Mouse (Mus musculus) cerebellum, postnatal 36 days (tissue): Measurements from ENCODE around the gene Cs.

Experiments
- DNase-seq, 2 experiments: peaks; one replicate each; pipeline ENCODE4 v3.0.0; 2021 to 2022; ENCODE audit warnings: mixed read lengths in 2 of 2

Gene Cs

DNA sequence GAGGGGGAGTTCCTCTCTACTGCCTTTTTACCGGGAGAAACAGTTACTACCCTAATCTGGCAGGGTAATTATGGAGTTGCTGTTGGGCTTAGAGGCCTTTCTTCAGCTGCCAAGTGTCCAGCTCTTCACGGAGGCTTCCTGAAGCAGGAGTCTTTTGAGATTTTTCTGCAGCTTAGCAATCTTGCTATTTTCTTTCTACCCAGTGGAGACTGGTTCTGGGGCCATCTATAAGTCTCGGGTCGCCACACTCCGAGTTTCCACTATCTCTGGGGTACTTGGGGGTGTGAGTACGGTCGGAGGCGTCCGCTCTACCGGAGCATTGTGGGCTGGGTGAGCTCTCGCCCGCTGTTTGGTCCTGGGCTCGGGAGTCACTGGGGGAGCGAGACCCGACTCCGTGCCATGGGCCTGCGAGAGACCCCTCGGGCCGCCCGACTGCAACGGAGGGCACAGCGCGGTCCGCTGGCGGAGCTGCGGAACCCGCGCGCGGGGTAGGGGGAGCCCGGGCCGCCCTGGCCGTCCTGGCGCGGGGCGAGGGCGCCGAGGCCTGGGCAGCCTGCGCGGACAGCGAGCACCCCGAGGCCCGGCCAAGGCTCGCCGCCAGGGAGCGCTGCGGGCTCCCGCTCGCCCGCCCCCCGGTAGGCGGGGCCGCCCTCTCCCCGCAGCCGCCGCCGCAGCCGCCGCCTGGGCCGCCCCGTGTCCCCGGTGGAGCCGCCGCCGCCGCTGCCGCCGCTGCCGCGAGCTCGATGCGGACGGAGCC lies 39.1 kb downstream of the Cs start, which contains the start of gene Ankrd52:
Gene Ankrd52, plus strand, starts transcription at position 661 of the 757 bp plus-strand sequence.
- DNase-seq = peak; percentile 82 to 90

DNA sequence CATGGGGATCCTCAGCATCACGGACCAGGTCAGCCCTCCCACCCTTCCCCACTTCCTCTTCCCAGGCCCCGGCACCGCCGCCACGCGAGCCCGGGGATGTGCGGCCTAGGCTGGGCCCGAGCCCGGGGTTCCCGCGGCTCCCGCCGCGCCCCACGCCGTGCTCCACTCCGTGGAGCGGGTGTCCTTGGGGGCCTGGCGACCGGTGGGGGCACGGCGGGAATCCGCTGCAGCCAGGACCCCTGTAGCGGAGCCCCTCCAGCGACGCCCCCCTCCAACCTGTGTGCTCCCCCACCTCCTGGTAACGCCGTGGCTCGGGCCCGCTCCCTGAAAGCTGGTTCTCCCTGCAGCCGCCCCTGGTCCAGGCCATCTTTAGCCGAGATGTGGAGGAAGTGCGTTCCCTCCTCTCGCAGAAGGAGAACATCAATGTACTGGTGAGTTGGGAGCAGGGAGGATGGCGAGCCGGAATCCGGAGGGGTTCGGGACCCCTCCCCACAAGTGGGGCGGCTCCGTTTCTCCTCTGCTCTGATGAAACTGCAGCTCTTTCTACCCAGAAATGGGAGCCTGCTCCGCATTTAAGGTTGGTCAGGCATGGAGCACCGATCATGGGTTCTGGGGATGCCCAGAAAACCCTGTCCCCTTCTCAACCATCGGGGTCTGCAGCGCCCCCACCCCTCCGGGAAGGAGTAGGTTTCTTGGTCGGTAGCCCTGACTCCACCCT lies 39.8 kb downstream of the Cs start:
- no peak for DNase-seq

DNA sequence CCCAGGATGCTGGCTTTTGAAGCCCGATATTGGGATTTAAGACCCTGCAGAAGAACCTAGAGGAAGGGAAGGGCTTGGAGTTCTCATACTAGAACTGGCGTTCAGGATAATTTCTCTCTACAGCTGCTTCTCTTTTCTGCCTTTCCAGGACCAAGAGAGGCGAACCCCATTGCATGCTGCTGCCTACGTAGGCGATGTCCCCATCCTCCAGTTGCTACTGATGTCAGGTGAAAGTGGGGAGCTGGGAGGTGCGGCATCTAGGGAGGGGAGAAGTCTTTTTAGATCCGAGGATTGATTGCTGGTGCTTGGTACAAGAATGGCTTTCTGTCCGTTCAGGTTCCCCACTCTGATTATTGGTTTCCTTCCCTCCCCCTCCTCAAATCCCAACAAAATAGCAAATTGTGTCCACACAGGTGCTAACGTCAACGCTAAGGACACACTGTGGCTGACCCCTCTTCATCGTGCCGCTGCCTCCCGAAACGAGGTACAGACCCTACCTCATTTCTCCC lies 40.5 kb downstream of the Cs start:
- no peak for DNase-seq

DNA sequence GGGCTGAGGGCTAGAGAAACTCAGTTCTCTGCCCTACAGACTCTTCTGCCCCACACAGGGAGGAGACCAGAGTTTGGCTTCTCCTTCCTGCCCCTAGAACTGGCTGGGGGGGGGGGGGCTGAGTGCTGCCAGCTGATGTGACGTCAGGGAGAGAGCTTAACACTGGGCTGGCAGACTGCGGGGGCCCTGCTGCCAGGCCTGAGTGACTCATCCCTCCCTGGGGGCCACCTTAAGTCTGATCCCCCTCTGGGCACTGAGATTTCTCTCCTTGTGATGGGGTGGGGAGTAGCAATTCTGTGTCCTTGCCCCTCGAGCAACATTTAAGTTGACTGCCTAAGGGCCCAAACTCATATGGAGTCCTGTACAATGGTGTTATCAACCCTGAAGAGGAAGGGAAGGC lies 40.9 kb downstream of the Cs start:
- DNase-seq = no peak

DNA sequence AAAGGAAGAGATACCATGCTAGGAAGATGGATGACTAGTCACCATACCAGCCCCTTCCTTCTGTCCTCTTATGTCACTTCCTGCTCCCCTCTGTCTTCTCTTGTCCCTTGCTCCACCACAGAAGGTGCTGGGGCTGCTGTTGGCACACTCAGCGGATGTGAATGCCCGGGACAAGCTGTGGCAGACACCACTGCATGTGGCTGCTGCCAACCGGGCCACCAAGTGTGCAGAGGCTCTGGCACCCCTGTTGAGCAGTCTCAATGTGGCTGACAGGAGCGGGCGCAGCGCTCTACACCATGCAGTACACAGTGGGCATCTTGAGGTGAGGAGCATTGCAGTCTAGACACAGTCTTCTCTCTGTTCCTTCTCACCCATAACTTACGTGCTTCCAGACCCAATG lies 41.7 kb downstream of the Cs start:
- DNase-seq = no peak

DNA sequence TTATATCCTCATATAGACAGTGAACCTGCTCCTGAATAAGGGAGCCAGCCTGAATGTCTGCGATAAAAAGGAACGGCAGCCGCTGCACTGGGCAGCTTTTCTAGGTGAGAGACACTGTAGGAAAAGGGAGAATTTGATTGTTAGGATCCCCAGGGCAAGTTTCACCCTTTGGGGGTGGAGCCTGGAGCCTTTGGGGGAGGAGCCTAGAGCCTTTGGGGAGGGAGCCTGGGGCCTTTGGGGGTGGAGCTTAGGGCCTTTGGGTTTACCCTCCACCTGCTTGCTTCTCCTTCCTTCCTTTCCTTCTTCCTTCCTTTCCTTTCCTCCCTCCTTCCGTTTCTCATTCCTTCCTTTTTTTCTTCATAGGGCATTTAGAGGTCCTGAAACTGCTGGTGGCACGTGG lies 43.0 kb downstream of the Cs start:
- DNase-seq = no peak

DNA sequence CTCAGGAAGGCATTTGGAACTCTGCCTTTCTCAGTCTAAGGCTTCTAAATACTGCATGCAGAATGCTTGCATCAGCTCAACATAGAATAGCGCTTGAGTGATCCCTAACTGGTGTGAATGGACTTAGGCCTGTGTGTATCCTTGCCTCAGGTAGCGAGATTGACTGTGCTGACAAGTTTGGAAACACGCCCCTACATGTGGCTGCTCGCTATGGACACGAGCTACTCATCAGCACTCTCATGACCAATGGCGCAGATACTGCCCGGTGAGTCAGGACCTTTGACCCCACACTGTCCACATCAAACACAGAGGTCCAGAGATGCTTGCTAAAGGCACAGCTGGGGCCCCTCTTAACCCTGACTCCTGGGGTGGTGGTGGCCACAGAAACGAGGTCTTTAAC lies 44.9 kb downstream of the Cs start:
- DNase-seq = no peak

DNA sequence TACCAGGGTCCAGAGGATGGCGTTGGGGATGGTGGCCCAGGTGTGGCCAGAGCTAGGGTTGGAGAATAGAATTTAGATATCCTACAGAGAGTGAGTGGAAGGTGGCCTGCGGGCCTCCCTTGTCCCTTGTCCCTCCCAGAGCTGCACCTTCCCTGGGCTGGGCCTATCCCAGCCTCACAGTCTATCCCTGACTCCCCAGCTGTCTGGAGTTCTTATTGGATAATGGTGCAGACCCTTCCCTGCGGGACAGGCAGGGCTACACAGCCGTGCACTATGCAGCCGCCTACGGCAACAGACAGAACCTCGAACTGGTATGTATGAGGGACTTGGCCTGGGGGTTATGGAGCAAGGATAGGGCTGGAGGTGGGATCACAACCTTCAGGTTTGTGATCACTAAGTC lies 48.4 kb downstream of the Cs start:
- DNase-seq = no peak

DNA sequence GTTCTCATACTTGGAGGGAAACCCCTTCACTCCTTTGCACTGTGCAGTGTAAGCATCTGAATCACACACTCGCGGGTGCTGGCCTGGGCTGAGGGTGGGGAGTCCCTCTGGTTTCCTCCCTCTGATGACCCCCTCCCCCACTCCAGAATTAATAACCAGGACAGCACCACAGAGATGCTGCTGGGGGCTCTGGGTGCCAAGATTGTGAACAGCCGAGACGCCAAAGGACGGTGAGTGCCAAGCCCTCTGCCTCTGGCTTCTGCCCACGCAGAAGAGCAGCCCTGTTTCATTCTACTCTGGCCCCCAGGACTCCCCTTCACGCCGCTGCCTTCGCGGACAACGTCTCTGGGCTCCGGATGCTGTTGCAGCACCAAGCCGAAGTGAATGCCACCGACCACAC lies 51.4 kb downstream of the Cs start:
- no peak for DNase-seq

DNA sequence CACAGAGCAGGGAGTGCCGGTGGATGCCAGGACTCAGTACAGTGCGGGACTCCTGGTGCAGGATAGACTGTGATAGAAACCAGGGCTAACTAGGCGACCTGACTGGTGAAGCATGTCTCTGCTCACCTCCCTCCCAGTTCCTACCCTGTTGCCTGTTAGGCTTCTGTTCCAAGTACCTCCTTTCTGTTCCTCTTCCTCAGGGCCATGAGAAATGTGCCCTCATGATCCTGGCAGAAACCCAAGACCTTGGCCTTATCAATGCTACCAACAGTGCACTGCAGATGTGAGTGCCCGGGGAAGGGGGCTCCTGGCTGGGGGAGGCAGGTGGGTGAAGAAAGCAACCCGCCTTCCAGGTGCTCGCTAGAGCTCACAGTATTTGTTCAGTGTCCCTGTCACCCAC lies 52.0 kb downstream of the Cs start:
- DNase-seq = no peak

DNA sequence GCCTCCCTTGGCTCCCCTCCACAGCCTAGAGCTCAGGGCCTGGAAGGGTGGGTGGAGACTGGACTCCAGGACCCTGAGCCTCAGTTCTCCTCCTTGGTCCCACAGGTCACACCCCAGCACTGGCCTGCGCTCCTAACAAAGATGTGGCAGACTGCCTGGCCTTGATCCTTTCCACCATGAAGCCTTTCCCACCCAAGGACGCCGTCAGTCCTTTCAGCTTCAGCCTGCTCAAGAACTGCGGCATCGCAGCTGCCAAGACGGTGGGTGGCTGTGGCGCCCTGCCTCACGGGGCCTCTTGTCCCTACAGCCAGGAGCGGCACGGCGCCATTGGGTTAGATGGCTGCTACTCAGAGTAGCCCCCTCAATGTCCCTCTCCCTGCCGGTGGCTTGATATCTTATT lies 52.8 kb downstream of the Cs start:
- DNase-seq = no peak

DNA sequence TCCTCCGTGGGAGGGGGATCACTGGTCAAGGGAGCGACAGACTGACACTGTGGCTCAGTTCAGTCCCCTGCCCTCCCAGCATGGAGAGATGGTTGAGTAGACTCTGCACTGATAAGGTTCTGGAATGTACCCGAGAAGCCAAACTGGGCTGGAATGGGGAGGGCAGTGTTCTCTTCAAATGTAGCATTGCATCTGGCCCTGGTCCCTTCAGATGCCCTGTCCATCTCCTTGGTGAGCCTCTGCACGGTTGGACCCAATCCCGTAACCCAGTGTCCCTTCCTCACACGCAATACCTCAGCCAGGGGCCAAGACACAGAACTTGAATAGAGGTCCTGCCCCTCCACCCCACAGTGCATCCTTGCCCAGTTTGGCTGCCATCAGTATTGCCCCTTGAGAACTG lies 54.3 kb downstream of the Cs start:
- no peak for DNase-seq

DNA sequence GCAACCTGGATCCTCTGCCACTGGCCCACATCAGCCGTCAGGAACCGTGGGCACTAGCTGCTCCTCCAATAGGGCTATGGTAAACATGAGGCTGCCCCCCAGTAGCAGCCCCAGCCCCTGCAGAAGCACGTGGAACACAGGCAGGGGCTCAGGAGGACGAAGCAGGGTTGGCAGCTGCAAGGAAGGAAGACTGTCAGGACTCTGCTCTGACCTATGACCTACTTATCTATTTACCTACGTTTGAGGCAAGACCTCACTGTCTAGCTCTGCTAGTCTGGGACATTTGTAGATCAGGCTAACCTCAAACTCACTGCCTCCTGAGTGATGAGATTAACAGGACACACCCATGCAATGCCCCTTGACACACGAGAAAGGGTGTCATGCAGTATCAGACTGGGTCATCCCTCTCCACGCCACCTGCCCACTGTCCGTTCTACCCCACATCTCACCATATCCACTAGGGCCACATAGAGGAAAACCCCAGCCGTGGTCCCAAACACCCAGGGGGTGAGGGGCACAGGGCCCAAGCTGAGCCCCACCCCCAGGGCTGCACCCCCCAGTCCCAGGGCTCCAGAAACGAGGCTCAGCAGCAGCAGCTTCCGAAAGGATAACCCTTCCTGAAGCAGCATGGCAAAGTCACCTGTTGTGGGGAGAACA lies 58.6 kb downstream of the Cs start:
- DNase-seq = no peak

DNA sequence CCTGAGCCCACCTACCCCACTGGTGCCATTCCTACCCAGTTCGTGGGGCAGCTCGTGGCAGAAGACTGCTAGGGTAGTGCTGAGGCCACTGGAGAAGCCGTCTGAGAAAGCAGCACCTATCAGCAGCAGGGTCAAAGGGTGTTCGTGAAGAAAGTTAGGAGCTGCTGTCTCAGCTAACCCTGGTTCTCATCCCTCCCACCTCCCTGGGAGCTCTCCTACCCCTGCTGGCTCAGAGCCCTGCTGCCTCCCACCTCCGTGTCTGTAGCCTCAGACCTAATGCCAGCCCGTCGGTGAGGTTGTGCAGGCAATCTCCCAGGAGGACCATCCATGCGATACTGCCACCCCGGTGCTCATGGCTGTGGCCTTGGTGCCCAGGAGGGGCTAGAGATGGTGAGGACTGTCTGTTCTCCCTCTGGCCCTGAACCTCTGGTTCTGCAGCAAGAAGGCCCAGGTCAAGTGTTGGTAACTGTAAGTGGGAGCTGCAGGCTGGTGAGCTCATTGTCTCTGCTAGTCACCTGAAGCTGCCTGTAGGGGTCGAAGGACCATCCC lies 59.3 kb downstream of the Cs start:
- no peak for DNase-seq

DNA sequence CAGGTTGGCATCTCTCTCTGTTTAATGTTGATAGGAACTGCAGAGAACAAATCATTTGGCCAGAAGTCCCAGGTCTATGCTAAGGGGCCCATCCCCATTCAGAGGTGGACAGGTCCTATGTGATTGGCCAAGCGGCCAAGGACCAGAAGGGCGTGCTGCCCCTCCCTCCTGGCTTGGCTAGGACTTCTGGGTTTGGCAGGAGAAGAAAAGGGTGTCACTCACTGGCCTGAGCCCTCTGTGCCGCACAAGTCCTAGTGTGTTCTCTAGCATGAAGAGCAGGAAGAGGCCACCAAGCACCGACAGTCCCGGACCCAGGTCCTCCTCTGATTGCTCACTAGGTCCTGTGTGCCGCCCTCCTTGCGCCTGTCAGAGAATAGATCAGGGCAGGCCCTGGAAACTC lies 59.9 kb downstream of the Cs start:
- peak; percentile 56 to 64 for DNase-seq

DNA sequence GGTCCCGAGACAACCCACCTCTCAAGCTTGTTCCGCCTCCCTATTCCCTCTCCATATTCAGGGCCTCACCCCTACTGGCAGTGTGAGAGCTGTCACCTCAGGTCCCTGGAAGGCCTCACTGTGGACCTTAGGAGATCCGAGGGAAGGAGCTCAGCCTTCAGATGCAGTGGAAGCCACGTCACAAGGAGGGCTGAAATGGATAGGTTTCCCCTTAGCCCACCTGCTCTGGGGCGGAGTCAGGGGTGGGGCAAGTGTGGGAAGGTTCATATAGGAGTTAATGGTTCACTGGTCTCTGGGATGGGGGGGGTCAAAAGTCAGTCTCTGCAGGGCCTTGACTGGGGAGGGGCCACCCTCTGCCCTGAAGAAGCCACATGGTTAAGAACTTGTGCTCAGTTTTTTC lies 62.8 kb downstream of the Cs start:
- no peak for DNase-seq

DNA sequence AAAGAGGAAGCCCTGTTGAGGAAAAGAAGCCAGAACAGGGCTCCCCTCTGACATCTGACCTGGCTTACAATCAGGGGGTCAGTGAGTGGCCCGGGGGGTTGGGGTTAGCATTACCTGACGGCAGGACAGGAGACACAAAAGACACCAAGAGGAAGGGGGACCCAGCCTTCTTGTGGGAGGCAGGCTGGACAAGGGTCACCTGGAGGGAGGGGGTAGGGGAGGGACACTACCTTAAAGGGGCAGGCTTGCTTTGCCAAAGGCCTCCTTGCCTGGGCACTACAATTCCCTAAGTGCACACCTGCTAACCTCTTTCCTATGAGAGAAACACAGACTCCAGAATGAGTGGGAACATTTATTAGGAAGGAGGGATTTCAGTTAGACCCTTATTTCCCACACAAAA lies 63.5 kb downstream of the Cs start, which contains the start of gene Slc39a5:
Gene Slc39a5, minus strand, starts transcription at position 174 of the 400 bp plus-strand sequence.
- DNase-seq = no peak

DNA sequence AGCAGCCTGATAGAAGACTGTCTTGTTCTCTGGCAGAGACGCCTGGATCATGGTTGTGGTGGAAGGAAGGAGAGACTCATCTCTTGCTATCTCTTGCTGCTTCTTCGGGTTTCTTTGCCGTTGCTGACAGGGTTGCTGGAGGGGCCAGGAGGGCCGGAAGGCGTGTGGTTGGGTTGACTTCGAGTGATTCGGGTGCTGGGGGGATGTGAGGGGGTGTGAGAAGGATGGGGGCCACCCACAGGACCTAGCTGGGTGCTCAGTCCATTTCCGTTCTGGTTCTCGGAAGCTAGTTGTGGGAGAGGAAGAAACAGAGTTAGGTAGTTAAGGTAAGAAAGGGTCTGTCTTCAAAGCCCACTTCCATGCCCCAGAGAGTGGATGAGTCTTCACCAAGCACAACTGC lies 64.1 kb downstream of the Cs start:
- no peak for DNase-seq

DNA sequence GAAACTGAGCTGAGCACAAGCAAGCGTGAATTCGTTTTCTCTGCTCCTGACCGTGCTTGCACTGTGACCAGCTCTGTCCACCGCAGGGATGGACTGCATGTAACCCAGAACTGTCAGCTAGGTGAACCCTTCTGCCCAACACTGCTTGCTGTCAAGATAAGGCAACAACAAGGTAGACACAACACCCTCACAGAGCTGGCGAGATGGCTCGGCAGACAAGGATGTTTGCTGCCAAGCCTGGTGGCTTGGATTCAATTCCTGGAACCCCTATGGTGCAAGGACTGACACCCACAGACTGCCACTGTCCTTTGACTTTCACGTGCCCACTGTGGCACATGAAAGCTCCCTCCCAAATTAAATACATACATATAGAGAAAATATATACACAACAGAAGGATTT lies 66.4 kb downstream of the Cs start:
- peak; percentile 78 to 80 for DNase-seq

DNA sequence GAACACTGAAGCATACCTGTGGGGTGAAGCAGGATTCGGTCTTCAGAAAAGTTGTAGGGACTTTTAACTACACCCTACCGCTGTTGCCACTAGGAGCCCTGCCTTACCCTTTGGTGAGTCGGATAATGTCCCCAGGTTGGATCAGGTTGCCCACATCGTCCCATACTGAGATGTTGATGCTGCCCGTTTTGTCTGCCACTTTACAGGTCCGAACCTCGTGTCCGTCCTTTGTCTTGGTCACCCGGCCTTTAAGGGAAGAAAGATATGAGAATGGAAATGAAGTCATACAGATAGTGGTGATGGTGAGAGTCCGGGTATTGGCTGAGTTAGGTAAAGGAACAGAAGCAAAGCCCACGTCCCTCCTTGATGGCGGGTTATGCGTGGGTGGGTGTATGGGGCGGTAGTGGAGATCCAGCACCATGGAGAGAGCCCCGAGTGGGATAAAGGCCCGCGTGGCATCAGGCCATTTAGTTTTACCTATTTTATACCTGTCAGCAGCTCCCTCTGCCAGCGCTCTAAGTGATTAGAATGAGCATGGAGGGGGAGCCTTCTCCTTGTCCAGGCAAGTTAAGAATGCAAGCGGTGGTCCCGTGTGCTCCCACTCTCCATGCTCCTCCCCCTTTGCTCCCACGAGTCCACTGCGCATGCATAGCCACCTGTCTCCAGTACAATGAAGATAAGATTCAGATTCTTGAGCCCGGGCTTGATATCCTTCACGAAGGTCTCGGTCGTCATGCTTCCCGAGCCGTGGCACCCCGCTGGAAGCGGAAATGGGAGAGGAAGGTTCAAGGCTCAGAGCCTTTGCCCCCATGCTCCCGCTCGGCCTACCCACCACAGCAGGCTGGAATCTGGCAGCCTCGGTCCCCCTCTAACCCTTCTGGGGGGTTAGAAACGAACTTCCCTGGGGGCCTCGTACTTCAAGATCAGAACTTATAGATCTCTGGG lies 71.3 kb downstream of the Cs start:
- peak; percentile 39 to 44 for DNase-seq

DNA sequence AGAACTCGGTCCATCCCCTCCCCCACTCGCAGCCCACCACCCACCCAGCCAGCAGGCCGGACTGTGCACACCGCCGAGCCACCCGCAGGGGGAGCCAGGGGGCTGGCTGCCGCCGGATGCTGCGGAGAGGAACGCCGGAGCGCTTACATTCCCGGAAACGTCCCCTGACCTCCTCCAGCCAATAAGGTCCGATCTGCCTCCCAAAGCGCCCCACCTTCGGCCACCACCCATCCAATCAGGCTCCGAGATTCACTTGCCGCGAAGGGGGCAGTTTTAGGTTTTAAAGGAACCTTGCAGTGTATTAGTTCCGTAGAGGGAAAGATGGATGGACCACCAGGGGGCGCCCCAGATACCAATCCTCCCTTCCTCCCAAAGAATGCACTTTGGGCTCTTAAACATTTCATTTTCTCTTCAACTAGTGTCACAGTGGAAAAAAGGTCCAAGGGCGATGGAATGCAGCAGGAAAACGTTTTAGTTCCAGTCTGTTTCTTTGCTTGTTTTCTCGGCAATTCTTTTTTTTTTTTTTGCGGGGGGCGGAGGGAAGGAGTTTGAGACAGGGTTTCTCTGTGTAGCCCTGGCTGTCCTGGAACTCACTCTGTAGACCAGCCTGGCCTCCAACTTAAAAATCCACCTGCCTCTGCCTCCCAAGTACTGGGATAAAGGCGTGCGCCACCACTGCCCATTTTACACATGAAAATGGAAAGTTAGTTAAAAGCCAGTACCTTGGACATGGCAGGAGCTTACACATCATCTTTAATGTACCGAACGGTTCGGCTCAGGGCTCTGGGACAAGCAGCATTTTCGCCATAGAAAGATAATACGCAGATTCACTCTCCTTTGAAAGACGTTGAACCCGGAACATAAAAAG lies 72.4 kb downstream of the Cs start:
- peak; percentile 98 for DNase-seq
